Mouse (Mus musculus): ENCODE measurements around the gene Hmga2. TPM values are rescaled to one million over a fixed set of nuclear protein-coding genes. Genes with fewer than 3 reads are reported as not detected.
"Not testable (repeated sequence)": the region's sequence is repeated elsewhere in the genome, so short reads cannot be mapped to it uniquely, and the experiment has no call there.

Gene Hmga2
- polyA plus RNA-seq, 1 experiment from 2014 or later, result 54.3 TPM

DNA sequence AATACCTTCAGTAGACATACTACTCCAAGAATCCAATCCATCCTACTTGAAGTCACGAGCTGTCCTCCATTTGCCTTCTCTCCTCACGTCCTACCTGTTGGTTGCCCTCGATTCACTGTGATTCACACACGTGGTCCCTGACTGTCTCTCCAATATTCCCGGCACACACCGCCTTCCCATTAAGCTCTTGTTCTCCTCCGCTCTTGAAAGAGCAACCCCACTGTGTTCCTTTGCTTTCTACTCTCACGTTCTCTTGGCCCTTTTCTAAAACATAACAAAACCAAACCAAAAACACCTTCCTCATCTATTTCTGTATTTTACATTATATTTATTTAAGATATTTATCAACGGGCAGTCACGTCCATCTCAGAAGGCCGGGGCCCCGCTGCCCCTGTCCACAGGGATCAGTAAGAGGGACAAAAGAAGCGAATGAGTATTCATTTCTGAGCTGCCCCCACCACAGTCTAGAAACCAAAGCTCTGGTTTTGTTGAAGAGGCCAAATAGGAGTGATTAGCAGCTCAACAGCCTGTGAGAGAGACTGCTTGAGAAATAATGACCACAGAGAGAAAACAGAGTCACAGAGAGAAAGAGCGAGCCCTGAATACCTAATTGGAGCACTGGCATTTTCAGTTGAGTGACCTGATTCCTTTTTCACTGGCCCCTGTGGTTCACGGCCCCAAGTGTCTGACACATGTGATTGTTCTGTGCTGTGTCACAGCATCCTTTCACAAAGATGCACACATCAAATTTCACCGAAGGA, 131.5 kb downstream of the Hmga2 start:
- no peaks in the 10 kb centered on the region for H3K4me1 ChIP-seq (ENCODE audit: control insufficient read depth, insufficient read depth, low read length)
- WGBS, result 91% methylated on average over 16 of the region's 16 CpGs
- no peaks in the 10 kb centered on the region for H3K36me3 ChIP-seq (ENCODE audit: control insufficient read depth, insufficient read depth, low read length)
- no peaks in the 10 kb centered on the region for H3K9me3 ChIP-seq (ENCODE audit: control insufficient read depth, low read length)
- H3K27ac ChIP-seq (ENCODE audit: low read depth, low read length), result no peak overlapping the region
- no peak overlapping the region for H3K4me3 ChIP-seq (ENCODE audit: low read length)
- H3K4me2 ChIP-seq (replicated peaks; ENCODE audit: low read depth, low read length), result no peak overlapping the region
- no peaks in the 10 kb centered on the region for H3K27me3 ChIP-seq (ENCODE audit: control insufficient read depth, insufficient read depth, low read length)
- no peak for ATAC-seq (ENCODE audit: low FRiP score, low TSS enrichment)
- no peak overlapping the region for H3K9ac ChIP-seq (ENCODE audit: low read depth, low read length)

DNA sequence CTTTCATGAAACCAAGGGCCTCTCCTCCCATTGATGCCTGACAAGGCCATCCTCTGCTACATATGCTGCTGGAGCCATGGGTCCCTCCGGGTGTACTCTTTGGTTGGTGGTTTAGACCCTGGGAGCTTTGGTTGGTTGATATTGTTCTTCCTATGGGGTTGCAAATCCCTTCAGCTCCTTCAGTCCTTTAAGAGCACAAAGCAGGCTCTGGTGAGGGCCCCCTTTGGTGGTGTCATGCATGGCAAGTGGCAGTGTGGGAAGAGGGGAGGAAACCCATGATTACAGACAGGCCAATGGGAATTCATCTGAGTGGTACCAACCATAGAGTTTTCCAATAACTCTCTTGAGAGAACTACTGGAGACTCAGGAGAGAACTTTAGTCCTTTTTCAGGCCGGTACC, 136.4 kb downstream of the Hmga2 start:
- 88% methylated on average over 2 of the region's 2 CpGs for WGBS
- H3K27me3 ChIP-seq (ENCODE audit: control insufficient read depth, insufficient read depth, low read length); H3K36me3 ChIP-seq (ENCODE audit: control insufficient read depth, insufficient read depth, low read length); H3K9me3 ChIP-seq (ENCODE audit: control insufficient read depth, low read length); H3K4me2 ChIP-seq (replicated peaks; ENCODE audit: low read depth, low read length); H3K9ac ChIP-seq (ENCODE audit: low read depth, low read length); H3K4me3 ChIP-seq (ENCODE audit: low read length); H3K4me1 ChIP-seq (ENCODE audit: control insufficient read depth, insufficient read depth, low read length); H3K27ac ChIP-seq (ENCODE audit: low read depth, low read length); ATAC-seq (ENCODE audit: low FRiP score, low TSS enrichment): not testable (repeated sequence)

DNA sequence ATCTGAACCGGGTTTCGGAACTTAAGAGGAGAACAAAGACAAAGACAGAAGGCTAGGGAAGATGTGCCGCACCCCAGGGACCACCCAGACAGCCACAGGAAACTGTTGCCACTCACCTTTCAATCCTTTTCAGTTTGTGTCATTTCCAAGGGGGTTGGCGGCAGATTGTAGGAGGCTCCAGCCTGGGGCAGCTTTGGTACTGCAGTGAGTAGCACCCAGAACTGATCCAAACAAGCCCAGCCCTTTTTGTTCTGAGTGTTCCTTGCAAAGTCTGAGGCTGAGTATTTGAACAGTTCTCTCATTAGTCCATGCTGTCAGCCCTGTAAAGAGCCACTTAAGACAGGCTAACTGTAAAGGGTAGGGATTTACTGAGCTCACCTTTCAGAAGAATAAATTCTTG, 136.9 kb downstream of the Hmga2 start:
- no peaks in the 10 kb centered on the region for H3K36me3 ChIP-seq (ENCODE audit: control insufficient read depth, insufficient read depth, low read length)
- no peak overlapping the region for H3K27ac ChIP-seq (ENCODE audit: low read depth, low read length)
- no peaks in the 10 kb centered on the region for H3K4me1 ChIP-seq (ENCODE audit: control insufficient read depth, insufficient read depth, low read length)
- no peak overlapping the region for H3K4me2 ChIP-seq (replicated peaks; ENCODE audit: low read depth, low read length)
- no peak for ATAC-seq (ENCODE audit: low FRiP score, low TSS enrichment)
- no peaks in the 10 kb centered on the region for H3K27me3 ChIP-seq (ENCODE audit: control insufficient read depth, insufficient read depth, low read length)
- 72% methylated on average over 4 of the region's 4 CpGs for WGBS
- no peak overlapping the region for H3K9ac ChIP-seq (ENCODE audit: low read depth, low read length)
- no peaks in the 10 kb centered on the region for H3K9me3 ChIP-seq (ENCODE audit: control insufficient read depth, low read length)
- no peak overlapping the region for H3K4me3 ChIP-seq (ENCODE audit: low read length)

DNA sequence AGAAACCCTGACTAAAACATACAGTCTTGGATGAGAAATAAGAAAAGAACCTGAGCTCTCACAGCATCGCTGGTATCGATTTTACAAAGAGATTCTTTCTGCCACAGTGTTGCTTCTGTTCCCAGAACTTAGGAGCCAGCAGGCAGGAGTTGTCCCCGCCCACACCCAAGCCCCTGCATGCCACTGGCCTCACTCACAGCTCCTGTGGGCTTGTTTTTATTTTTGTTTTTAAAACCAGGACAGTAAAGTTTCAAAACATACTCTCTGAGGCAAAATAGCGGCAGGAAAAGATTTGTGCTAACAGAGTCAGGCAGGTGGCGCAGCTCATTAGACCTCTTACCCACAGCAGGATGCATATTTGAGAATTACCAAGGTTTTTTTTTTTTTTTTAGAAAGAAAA, 137.4 kb downstream of the Hmga2 start:
- 67% methylated on average over 5 of the region's 5 CpGs for WGBS
- no peaks in the 10 kb centered on the region for H3K9me3 ChIP-seq (ENCODE audit: control insufficient read depth, low read length)
- H3K4me1 ChIP-seq (ENCODE audit: control insufficient read depth, insufficient read depth, low read length), result no peaks in the 10 kb centered on the region
- no peak for ATAC-seq (ENCODE audit: low FRiP score, low TSS enrichment)
- no peak overlapping the region for H3K27ac ChIP-seq (ENCODE audit: low read depth, low read length)
- no peak overlapping the region for H3K9ac ChIP-seq (ENCODE audit: low read depth, low read length)
- H3K27me3 ChIP-seq (ENCODE audit: control insufficient read depth, insufficient read depth, low read length), result no peaks in the 10 kb centered on the region
- no peak overlapping the region for H3K4me3 ChIP-seq (ENCODE audit: low read length)
- H3K4me2 ChIP-seq (replicated peaks; ENCODE audit: low read depth, low read length), result no peak overlapping the region
- no peaks in the 10 kb centered on the region for H3K36me3 ChIP-seq (ENCODE audit: control insufficient read depth, insufficient read depth, low read length)

DNA sequence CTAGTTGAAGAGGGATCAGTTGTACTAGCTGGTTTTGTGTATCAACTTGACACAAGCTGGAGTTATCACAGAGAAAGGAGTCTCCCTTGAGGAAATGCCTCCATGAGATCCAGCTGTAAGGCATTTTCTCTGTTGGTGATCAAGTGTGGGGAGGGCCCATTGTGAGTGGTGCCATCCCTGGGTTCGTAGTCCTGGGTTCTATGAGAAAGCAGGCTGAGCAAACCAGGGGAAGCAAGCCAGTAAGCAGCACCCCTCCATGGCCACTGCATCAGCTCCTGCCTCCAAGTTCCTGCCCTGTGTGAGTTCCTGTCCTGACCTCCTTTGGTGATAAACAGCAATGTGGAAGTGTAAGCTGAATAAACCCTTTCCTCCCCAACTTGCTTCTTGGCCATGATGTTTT, 137.8 kb downstream of the Hmga2 start:
- not testable (repeated sequence) for H3K4me3 ChIP-seq (ENCODE audit: low read length); H3K27ac ChIP-seq (ENCODE audit: low read depth, low read length); H3K36me3 ChIP-seq (ENCODE audit: control insufficient read depth, insufficient read depth, low read length); ATAC-seq (ENCODE audit: low FRiP score, low TSS enrichment); H3K9me3 ChIP-seq (ENCODE audit: control insufficient read depth, low read length); H3K4me2 ChIP-seq (replicated peaks; ENCODE audit: low read depth, low read length); H3K4me1 ChIP-seq (ENCODE audit: control insufficient read depth, insufficient read depth, low read length); H3K27me3 ChIP-seq (ENCODE audit: control insufficient read depth, insufficient read depth, low read length); H3K9ac ChIP-seq (ENCODE audit: low read depth, low read length)
- WGBS, result 86% methylated on average over 1 of the region's 1 CpGs

DNA sequence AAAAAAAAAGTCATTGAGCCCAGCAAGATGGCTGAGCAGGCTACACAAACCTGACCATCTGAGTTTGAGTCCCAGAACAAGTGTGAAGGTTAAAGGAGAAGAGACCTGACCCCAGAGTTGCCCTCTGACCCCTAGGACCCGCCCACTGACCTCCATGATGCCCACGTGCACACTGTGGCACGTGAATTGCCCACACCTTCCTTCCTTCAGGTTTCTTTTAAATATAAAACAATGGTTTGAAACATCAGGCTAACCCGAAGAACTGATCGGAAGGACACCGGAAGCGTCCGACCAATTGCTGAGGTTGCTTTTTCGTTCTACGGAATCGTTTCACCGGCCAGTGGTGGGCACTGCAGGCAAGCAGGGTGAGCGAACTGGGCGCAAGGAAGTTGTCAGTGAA, 148.3 kb downstream of the Hmga2 start:
- H3K36me3 ChIP-seq (ENCODE audit: control insufficient read depth, insufficient read depth, low read length), result no peaks in the 10 kb centered on the region
- no peak overlapping the region for H3K9ac ChIP-seq (ENCODE audit: low read depth, low read length)
- H3K27me3 ChIP-seq (ENCODE audit: control insufficient read depth, insufficient read depth, low read length), result no peaks in the 10 kb centered on the region
- H3K4me3 ChIP-seq (ENCODE audit: low read length), result no peak overlapping the region
- no peak overlapping the region for H3K4me2 ChIP-seq (replicated peaks; ENCODE audit: low read depth, low read length)
- no peak overlapping the region for H3K27ac ChIP-seq (ENCODE audit: low read depth, low read length)
- ATAC-seq (ENCODE audit: low FRiP score, low TSS enrichment), result no peak
- 91% methylated on average over 14 of the region's 14 CpGs for WGBS
- H3K9me3 ChIP-seq (ENCODE audit: control insufficient read depth, low read length), result no peaks in the 10 kb centered on the region
- no peaks in the 10 kb centered on the region for H3K4me1 ChIP-seq (ENCODE audit: control insufficient read depth, insufficient read depth, low read length)

DNA sequence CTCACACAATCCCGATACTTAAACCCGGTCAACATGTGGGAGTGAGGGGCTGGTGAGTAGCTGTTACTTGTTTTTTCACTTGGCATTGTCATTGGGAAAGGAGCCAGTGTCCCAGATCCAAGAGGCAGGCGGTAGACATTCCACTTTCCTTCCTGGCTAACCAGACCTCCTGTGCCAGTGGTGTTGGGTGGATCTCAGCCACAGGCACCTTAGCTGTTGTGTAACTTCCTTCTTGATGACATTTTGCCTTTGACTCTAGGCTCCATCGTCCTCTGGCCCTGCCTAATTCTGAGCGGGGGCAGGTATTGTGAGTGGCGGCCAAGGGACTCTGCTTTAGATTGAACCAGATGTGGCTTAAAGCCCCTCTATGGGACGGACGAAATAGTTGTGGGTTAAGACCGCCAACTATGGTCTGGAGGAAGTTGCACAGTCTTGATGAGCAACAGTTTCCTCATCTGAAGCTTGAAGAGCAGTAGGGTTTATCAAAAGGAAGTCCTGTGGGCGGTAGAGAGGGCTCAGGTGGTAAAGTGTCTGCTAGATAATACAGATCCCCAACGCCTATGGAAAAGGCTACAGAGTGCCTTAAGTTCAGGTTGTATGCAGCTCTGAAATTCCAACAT, 152.6 kb downstream of the Hmga2 start:
- no peak for ATAC-seq (ENCODE audit: low FRiP score, low TSS enrichment)
- Histone ChIP-seq H3K27me3 (ENCODE audit: control insufficient read depth, insufficient read depth, low read length) (no peaks in the 10 kb centered on the region), H3K27ac (ENCODE audit: low read depth, low read length) (no peak overlapping the region), H3K4me1 (ENCODE audit: control insufficient read depth, insufficient read depth, low read length) (no peaks in the 10 kb centered on the region), H3K4me2 (replicated peaks; ENCODE audit: low read depth, low read length) (no peak overlapping the region), H3K36me3 (ENCODE audit: control insufficient read depth, insufficient read depth, low read length) (no peaks in the 10 kb centered on the region), H3K9me3 (ENCODE audit: control insufficient read depth, low read length) (peaks cover 5% of the 10 kb centered on the region), H3K9ac (ENCODE audit: low read depth, low read length) (no peak overlapping the region), H3K4me3 (ENCODE audit: low read length) (no peak overlapping the region)
- 86% methylated on average over 11 of the region's 11 CpGs for WGBS

DNA sequence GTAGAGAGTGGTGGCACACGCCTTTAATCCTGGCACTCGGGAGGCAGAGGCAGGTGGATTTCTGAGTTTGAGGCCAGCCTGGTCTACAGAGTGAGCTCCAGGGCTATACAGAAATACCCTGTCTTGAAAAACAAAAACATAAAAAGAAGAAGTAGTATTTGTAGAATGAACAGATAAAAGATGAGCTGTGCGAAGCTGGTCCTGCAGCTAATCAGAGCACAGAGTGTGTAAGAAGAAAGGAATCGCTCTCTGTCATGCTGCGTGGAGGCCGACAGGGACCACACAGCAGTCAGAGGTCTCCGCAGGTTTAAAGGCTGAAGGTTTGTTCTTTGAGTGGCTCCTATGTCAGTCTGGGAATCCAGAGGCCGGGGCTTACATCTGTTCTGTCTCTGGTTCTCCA, 153.5 kb downstream of the Hmga2 start:
- Histone ChIP-seq H3K9ac (ENCODE audit: low read depth, low read length) (no peak overlapping the region), H3K4me1 (ENCODE audit: control insufficient read depth, insufficient read depth, low read length) (no peaks in the 10 kb centered on the region), H3K4me2 (replicated peaks; ENCODE audit: low read depth, low read length) (no peak overlapping the region), H3K9me3 (ENCODE audit: control insufficient read depth, low read length) (peaks cover 5% of the 10 kb centered on the region), H3K27me3 (ENCODE audit: control insufficient read depth, insufficient read depth, low read length) (no peaks in the 10 kb centered on the region), H3K4me3 (ENCODE audit: low read length) (no peak overlapping the region), H3K27ac (ENCODE audit: low read depth, low read length) (no peak overlapping the region), H3K36me3 (ENCODE audit: control insufficient read depth, insufficient read depth, low read length) (no peaks in the 10 kb centered on the region)
- ATAC-seq (ENCODE audit: low FRiP score, low TSS enrichment), result no peak
- 90% methylated on average over 8 of the region's 8 CpGs for whole genome bisulfite sequencing

DNA sequence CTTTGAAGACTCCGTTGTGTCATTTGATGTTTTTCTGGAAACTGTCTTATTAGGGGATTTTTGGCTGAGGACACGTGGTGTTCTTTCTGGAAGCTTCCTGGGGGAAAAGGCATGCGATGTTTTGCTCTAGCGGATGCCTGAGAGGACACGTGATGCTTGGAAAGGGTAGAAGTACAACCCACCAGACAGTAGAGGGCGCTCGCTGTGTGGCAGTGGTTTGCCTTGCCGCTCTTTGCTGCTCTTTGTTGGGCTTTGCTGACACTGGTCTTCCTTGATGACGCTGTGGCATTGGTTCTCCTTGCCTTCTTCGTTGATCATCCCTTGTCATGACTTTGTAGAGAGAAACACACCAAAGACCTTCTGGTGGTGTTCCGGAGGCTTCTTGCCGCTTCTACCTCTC, 156.7 kb downstream of the Hmga2 start:
- Histone ChIP-seq H3K9me3 (ENCODE audit: control insufficient read depth, low read length) (peaks cover 5% of the 10 kb centered on the region), H3K27ac (ENCODE audit: low read depth, low read length) (no peak overlapping the region), H3K27me3 (ENCODE audit: control insufficient read depth, insufficient read depth, low read length) (no peaks in the 10 kb centered on the region), H3K4me3 (ENCODE audit: low read length) (no peak overlapping the region), H3K36me3 (ENCODE audit: control insufficient read depth, insufficient read depth, low read length) (no peaks in the 10 kb centered on the region), H3K4me2 (replicated peaks; ENCODE audit: low read depth, low read length) (no peak overlapping the region), H3K9ac (ENCODE audit: low read depth, low read length) (no peak overlapping the region), H3K4me1 (ENCODE audit: control insufficient read depth, insufficient read depth, low read length) (no peaks in the 10 kb centered on the region)
- ATAC-seq (ENCODE audit: low FRiP score, low TSS enrichment), result no peak
- WGBS, result 92% methylated on average over 12 of the region's 12 CpGs
